Mouse (Mus musculus) macrophage (primary cell): Measurements from ENCODE around the gene Hebp1. TPM values are rescaled to one million over a fixed set of nuclear protein-coding genes. Genes with fewer than 3 reads are reported as not detected.

ENCODE experiments used
- H3K27ac ChIP-seq: fragments of 350-480 bp; formaldehyde crosslinking; 2 replicates; pipeline ENCODE4 v1.9.0; 2021
- H3K36me3 ChIP-seq: fragments of 350-480 bp; formaldehyde crosslinking; 2 replicates; pipeline ENCODE4 v1.9.0; 2021; ENCODE audit errors: inconsistent target
- H3K4me3 ChIP-seq: fragments of 350-480 bp; formaldehyde crosslinking; 2 replicates; pipeline ENCODE4 v1.9.0; 2021; ENCODE audit errors: inconsistent target
- H3K79me2 ChIP-seq: fragments of 350-480 bp; formaldehyde crosslinking; 2 replicates; pipeline ENCODE4 v1.9.0; 2021; ENCODE audit errors: inconsistent target
- WGBS: methylation state at CpG from one replicate; pipeline ENCODE4 v1.1.7; 2026; ENCODE audit warnings: inconsistent platforms; ENCODE audit not compliant: missing documents; 5-methylcytosine and 5-hydroxymethylcytosine counted together
- polyA plus RNA-seq: library from polyadenylated mRNA; stranded (reverse); fragments of 250-400 nt; gene quantifications from 3 replicates; pipeline ENCODE4 v1.2.4, GENCODE M21; 2018; ENCODE audit warnings: inconsistent platforms
- total RNA-seq, 78 experiments: library from RNA; depleted of rRNA; stranded (reverse); fragments of 250-400 nt; gene quantifications; 1 replicate in 9 of 78; 2 replicates in 24 of 78; 3 replicates in 43 of 78; 4 replicates in 2 of 78; pipeline ENCODE4 v1.2.4; 2018; ENCODE audit warnings: inconsistent platforms in 56 of 78

Gene Hebp1
- total RNA-seq (2018; cell fraction: chromatin; rRNA removed), result 10 to 100 TPM in 23 of 26 experiments, 1 to 10 TPM in 3; 8.2 to 46.7 (median 20.9) TPM
- total RNA-seq (2018; cell fraction: cytosol; rRNA removed), result 100 to 1,000 TPM in 1 of 26 experiments, 10 to 100 TPM in 25; 40.2 to 114 (median 58.5) TPM
- total RNA-seq (2018; cell fraction: nucleus; rRNA removed), result 10 to 100 TPM in 25 of 26 experiments, 1 to 10 TPM in 1; 10.0 to 53.3 (median 26.2) TPM
- polyA plus RNA-seq, result 80.2 to 97.2 TPM (median 86.9 TPM) in 3 replicates

DNA sequence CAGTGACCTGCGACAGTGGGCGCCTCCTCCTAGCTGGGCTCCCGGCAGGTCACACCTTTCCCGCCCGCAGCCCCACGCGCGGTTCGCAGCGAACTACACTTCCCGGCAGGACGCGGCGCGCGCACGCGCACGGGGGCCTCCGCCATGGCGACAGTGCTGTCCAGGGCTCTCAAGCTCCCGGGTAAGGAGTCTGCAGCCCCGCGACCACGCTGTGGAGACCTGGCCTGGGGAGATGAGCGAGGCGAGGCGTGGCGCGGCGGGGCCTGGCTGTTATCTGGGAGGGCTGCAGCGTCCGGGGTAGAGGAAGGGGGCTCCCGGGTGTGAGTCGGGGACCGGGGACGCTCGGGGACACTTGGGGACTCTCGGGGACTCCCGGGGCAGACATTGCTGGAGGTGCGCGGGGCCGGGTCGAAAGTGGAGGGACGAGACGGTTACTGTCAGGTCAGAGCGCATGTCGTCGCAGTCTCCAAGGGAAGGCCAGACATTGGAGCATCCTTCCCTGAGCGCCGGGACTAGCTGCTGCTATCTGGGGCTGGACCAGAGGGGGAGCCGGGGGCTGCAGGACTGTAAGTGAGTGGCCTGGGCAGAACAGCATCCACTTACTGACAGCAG, at the start of gene Hebp1, which contains the start of gene Fam234b:
Gene Hebp1, minus strand, starts transcription at position 102 of the 612 bp plus-strand sequence.
Gene Fam234b, plus strand, starts transcription at position 57 of the 612 bp plus-strand sequence.
- no peak within 1 kb of the TSS for H3K27ac ChIP-seq
- H3K79me2 ChIP-seq, result no peaks in the 10 kb centered on the region
- no peaks in the 10 kb centered on the region for H3K36me3 ChIP-seq
- under 1% methylated on average over 52 of the region's 52 CpGs for WGBS
- H3K4me3 ChIP-seq, result peak within 1 kb of the TSS; percentile 51

DNA sequence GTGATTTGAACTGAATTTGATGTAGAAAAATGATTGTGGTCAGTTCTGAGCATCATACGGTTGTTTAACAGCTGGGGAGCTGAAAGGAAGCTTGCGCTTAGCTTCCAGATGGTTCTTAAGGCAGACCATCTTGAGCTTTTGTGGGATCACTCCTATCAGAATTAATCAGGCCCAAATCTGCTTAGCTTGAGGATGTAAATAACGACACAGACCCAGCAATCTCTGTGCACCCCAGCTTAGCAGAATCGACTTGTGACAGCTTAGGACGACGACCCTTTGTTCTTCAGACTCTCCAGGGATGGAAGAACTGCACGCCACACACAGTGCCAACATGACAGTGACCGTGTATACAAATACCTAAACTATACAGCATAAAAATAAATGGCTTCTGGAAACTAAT, 47.8 kb upstream of the Hebp1 start:
- no peak overlapping the region for H3K27ac ChIP-seq
- H3K4me3 ChIP-seq, result no peak overlapping the region
- H3K79me2 ChIP-seq, result no peaks in the 10 kb centered on the region
- no peaks in the 10 kb centered on the region for H3K36me3 ChIP-seq
- WGBS, result 91% methylated on average over 8 of the region's 8 CpGs

DNA sequence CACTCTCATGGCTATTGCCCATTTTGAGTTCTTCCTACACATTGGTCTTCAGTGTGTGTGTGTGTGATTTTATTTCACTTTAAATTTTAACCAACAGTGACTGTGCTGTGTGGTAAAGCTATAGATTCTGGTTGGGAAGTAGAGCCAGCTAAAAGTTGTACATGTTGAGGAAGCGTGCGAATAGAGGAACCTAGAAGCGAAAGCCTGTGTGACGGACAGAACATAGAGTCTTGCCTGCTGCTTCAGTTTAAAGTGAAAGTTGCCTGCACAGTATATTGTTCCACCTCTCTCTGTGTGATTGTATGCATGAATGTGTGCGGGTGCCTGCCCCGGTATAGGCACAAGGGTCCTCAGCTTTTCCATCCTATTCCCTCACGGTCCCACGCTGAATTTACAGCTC, 42.5 kb upstream of the Hebp1 start:
- 21% methylated on average over 8 of the region's 8 CpGs for WGBS
- Histone ChIP-seq H3K79me2 (no peaks in the 10 kb centered on the region), H3K27ac (0 out of 2 replicates have a peak overlapping the region, but pooled peaks have one; percentile 13)

DNA sequence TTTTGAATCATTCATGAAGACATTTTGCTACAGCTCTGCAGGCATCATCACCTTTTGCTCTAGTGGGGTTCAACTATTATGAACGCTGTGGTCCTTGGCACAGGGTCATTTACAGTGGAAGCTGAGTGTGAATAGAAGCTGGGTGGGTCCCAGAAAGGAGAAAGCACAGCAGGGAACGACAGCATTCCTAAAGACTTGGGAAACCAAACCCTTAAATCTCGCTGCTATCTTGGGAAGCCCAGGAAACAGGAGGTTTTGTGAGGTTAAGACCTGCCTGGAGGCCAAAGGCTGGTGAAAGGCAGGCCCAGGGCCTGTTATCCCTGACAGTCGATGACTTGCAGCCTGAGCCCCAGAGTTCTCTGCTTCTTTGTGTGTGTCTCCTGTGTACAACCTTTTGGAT, 40.4 kb upstream of the Hebp1 start:
- WGBS, result 83% methylated on average over 4 of the region's 4 CpGs
- H3K4me3 ChIP-seq, result no peak overlapping the region
- H3K36me3 ChIP-seq, result peaks cover 4% of the 10 kb centered on the region; the same call in 1 of the 2 replicates
- H3K27ac ChIP-seq, result no peak overlapping the region
- no peaks in the 10 kb centered on the region for H3K79me2 ChIP-seq

More for the DNA sequence above, 42.5 kb upstream of the Hebp1 start:
- Histone ChIP-seq H3K4me3 (no peak overlapping the region), H3K36me3 (no peaks in the 10 kb centered on the region)

DNA sequence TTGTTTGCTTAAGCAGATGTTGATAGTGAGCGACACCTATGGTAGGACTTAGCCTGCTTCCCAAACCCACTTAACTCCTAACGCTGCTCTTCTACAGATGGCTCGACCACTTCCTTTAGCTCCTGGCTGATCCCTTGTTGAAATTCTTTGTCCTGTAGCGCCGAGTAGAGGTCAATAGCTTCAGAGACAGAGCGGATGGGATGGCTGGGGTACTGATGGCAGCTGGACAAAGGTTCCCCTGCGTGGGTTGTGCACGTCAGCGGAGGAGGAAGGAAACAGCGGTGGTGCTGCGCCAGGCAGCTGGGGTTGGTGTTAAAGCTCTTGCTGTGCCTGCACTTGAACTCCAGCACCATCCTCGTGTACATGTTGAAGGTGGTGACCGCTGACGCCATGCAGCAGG, 39.5 kb upstream of the Hebp1 start:
- Histone ChIP-seq H3K36me3 (peaks cover 4% of the 10 kb centered on the region; the same call in 1 of the 2 replicates), H3K27ac (no peak overlapping the region), H3K4me3 (no peak overlapping the region), H3K79me2 (no peaks in the 10 kb centered on the region)
- 15% methylated on average over 14 of the region's 14 CpGs for WGBS

GRCm38 (mm10) chr6:135236576-135236975, 38.8 kb upstream of the Hebp1 start:
- Histone ChIP-seq H3K27ac (no peak overlapping the region), H3K79me2 (no peaks in the 10 kb centered on the region), H3K36me3 (peaks cover 4% of the 10 kb centered on the region; the same call in 1 of the 2 replicates), H3K4me3 (no peak overlapping the region)
- WGBS, result 91% methylated on average over 3 of the region's 3 CpGs

DNA sequence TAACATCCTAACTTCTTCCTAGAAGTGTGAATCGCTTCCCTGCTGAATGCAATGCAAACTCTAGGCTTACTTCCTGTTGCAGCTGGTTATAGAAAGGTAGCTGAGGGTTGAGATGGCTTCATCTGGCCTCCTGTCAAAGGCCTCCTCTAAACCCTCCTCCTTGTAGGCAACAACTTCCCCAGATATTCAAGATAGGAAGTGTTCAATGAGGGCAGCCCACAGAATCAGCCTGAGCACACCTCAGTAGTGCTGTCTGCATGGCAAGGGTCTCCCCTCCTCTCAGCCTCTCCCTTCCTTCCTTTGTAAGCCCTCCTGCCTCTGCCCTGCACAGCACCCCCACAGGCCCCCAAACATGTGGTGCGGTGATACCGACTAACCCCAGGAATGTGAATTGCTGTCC, 37.9 kb upstream of the Hebp1 start:
- Histone ChIP-seq H3K79me2 (no peaks in the 10 kb centered on the region), H3K36me3 (peaks cover 4% of the 10 kb centered on the region; the same call in 1 of the 2 replicates), H3K4me3 (no peak overlapping the region), H3K27ac (no peak overlapping the region)
- WGBS, result 41% methylated on average over 1 of the region's 3 CpGs

DNA sequence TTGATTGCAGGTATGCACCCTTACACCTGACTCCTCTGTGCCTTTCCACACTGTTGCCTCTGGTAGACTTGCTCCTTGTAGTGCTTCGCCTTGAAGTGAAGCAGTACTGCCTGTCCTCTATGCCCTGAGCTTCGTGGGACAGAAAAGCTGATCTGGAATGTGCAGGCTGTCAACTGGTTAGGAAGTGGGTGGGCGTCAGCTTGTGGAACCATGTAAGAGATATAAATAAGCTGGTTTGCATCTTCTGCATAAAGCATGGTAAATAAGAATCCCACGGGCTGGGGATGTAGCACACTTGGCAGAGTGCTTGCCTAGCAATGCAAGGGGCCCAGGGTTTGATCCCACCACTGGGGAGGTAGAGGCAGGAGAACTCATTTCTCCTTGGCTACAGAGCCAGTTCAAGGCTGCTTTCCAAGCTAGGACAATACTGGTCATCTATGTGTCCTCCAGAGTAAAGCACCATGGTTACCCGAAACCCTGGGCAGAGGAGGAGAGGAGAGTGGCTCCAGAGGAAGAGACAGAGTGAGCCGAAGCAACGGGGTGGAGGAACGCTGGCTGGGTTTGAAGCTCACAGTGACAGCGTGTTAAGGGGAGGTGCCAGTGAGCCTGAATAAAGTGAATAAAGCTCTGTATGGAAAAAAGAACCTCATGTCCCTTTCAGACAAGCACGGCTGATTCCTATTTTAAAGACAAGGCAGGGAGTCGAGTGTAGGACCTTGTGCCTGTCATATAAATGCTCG, 34.8 kb upstream of the Hebp1 start:
- no peaks in the 10 kb centered on the region for H3K79me2 ChIP-seq
- H3K36me3 ChIP-seq, result peaks cover 4% of the 10 kb centered on the region; the same call in 1 of the 2 replicates
- 91% methylated on average over 12 of the region's 12 CpGs for WGBS
- H3K27ac ChIP-seq, result no peak overlapping the region
- H3K4me3 ChIP-seq, result no peak overlapping the region

DNA sequence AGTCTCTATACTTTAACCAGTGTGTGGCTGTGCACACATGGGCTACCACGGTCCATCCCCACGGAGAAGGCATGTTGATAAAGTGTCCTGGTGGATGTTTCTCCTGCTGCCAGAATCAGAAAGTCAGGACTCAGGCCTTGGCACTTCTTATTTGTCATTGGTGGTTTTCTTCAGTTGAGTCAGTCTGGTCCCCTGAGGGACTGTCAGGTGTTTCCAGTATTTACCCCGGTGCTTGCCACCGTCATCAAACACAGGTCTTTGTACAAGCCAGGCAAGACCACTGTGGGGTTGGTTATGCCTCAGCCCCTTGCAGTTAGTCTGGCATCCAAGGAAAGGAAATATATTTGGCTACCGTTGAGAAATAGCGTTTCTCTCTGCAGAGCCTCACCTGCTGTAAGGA, 32.8 kb upstream of the Hebp1 start:
- Histone ChIP-seq H3K79me2 (no peaks in the 10 kb centered on the region), H3K27ac (no peak overlapping the region), H3K36me3 (peaks cover 4% of the 10 kb centered on the region; the same call in 1 of the 2 replicates), H3K4me3 (no peak overlapping the region)
- 97% methylated on average over 6 of the region's 6 CpGs for WGBS

DNA sequence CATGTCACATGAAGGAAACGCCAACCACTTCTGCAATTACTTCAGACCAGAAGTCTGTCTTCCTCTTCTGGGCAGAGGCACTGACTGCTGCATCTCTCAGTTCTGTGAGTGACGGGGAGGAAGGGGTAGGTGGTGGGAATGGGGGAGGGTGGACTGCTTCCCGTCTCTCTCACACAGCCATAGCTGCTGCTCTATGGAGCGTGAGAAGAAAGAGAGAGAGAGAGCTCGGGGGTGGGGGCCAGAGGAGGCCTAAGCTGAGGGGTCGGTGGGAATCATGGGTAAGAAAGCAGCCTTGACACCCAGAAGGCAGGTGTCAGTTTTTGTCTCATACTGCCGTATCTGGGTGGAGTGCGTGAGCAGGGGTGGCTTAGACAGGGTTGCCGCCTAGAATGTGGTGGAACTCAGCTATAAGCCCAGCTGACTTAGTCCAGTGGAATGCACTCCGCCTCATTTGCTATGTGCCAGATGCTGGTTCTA, 30.7 kb upstream of the Hebp1 start:
- no peaks in the 10 kb centered on the region for H3K36me3 ChIP-seq
- H3K4me3 ChIP-seq, result no peak overlapping the region
- 19% methylated on average over 10 of the region's 10 CpGs for WGBS
- H3K27ac ChIP-seq, result peak overlapping the region; percentile 56
- H3K79me2 ChIP-seq, result no peaks in the 10 kb centered on the region

DNA sequence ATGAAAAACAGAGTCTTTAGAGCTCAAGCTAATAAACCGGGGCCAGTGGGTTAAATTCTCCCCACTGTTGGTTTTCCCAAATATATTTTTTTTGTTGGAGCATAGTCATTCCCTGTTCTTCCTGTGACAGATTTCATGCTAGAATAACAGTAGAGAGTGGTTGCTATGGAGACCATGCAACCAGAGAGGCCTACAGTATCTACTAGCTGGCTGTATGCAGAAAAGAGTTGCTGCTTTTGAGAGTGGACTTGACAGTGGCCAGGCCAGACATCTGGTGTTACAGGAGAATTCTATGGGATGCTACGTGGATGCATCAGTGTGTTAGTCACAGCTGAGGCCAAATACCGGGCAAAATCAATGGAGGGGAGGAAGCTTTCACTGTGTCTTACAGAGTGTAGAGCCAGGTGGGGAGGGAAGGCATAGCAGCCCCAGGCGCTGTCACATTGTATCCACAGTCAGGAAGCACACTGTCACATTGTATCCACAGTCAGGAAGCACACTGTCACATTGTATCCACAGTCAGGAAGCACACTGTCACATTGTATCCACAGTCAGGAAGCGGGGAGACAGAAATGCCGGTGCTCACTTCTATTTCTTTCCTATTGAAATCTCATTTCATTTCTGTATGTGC, 26.1 kb upstream of the Hebp1 start:
- H3K79me2 ChIP-seq, result no peaks in the 10 kb centered on the region
- WGBS, result 64% methylated on average over 6 of the region's 6 CpGs
- no peak overlapping the region for H3K27ac ChIP-seq
- no peak overlapping the region for H3K4me3 ChIP-seq
- H3K36me3 ChIP-seq, result no peaks in the 10 kb centered on the region

- H3K36me3 ChIP-seq, result no peaks in the 10 kb centered on the region
- 80% methylated on average over 5 of the region's 5 CpGs for WGBS
- no peak overlapping the region for H3K4me3 ChIP-seq
- H3K79me2 ChIP-seq, result no peaks in the 10 kb centered on the region
- no peak overlapping the region for H3K27ac ChIP-seq
Measured at GRCm38 (mm10) chr6:135219916-135220315, 22.1 kb upstream of the Hebp1 start.

DNA sequence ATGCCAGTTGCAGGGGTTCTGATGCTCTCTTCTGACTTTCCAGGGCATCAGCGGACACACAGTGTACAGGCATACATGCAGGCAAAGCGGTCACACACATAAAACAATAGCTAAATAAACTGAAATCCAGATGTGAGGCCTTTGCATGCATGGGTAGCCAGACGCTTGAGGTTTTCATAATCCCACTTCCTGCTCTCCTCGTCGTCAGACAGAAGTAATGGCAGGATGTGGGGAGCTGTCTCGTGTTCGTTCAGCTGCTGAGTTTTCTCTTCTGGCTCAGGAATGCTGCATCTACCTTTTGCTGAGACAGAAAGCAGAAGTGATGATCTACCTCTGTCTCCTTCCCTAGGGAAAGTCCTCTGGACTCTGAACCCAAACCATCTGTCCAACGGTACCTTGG, 20.5 kb upstream of the Hebp1 start:
- Histone ChIP-seq H3K27ac (no peak overlapping the region), H3K36me3 (no peaks in the 10 kb centered on the region), H3K79me2 (no peaks in the 10 kb centered on the region), H3K4me3 (no peak overlapping the region)
- 15% methylated on average over 8 of the region's 8 CpGs for WGBS

GRCm38 (mm10) chr6:135212666-135213065, 14.8 kb upstream of the Hebp1 start:
- whole genome bisulfite sequencing, result 100% methylated on average over 2 of the region's 2 CpGs
- no peak overlapping the region for H3K4me3 ChIP-seq
- H3K27ac ChIP-seq, result no peak overlapping the region
- no peaks in the 10 kb centered on the region for H3K36me3 ChIP-seq
- no peaks in the 10 kb centered on the region for H3K79me2 ChIP-seq
